Comparison of ENCODE assay signal across 17 mouse cellular contexts in the genomic region with DNA sequence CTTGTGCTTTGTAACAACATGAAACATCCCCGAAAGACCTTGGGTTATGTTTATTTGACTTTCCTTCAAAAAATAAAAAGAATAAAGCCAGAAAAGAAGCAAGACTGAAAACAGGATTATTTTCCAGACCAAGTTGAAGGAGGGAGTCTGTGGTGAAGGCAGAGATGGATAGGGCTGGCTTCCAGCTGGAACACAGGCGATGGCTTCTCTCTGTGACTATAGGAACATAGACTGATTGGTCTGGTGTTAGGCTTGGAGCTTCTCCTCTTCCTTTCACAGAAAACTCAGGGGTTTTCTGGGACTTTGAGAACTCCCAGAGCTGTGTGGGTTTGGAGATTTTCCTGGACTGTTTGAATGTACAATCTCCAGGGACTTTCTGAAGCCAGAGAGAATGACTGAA.
DNase-seq lines count a peak whose midpoint lies in the region; ATAC-seq and TF ChIP-seq lines count a peak whose summit lies in the region.
"Had no signal": no experiment of that assay in that cellular context is flagged by ENCODE, and none has a peak within 500 bp of the region (broad histone marks: within the 10 kb centered on the region; RNA-seq: fewer than 3 reads in every experiment).

No protein-coding gene starts in this region.

- no peak overlapping the region for H3K4me3 ChIP-seq in heart, adult 2 months
- H3K4me3 ChIP-seq in heart, embryonic 11.5 days (ENCODE audit: low read depth, low read length) = no peak overlapping the region
- H3K4me3 ChIP-seq in stomach, embryonic 15.5 days (replicated peaks) = no peak overlapping the region
- H3K4me3 ChIP-seq in stomach, postnatal 0 days (ENCODE audit: low read depth, low read length) = no peak overlapping the region
- H3K4me3 ChIP-seq: forebrain, embryonic 12.5 days; midbrain, embryonic 15.5 days had no signal

- ATAC-seq in heart, embryonic 11.5 days (replicated peaks; ENCODE audit: insufficient number of reproducible peaks, low FRiP score, low TSS enrichment) = no peak
- 0 out of 2 replicates have a peak, but pooled peaks have one; percentile 39 for ATAC-seq in stomach, embryonic 15.5 days (ENCODE audit: insufficient read depth, low FRiP score, low read depth)
- ATAC-seq in stomach, postnatal 0 days (ENCODE audit: low FRiP score, low TSS enrichment) = no peak
- ATAC-seq: hindbrain, postnatal 0 days; midbrain, embryonic 15.5 days had no signal

- WGBS in heart, adult 2 months = 54% methylated on average over 2 of the region's 2 CpGs
- 73% methylated on average over 2 of the region's 2 CpGs for whole genome bisulfite sequencing in heart, embryonic 11.5 days (ENCODE audit: insufficient replicate concordance)
- WGBS in stomach, embryonic 15.5 days = 54% methylated on average over 2 of the region's 2 CpGs
- WGBS in stomach, postnatal 0 days = 51% methylated on average over 2 of the region's 2 CpGs

- no peaks in the 10 kb centered on the region for H3K36me3 ChIP-seq in heart, adult 2 months (ENCODE audit: control insufficient read depth, insufficient read depth, low read length)
- no peaks in the 10 kb centered on the region for H3K36me3 ChIP-seq in heart, embryonic 11.5 days (ENCODE audit: control insufficient read depth, insufficient read depth, low read length)
- H3K36me3 ChIP-seq in stomach, embryonic 15.5 days = no peaks in the 10 kb centered on the region
- H3K36me3 ChIP-seq in stomach, postnatal 0 days (ENCODE audit: control insufficient read depth, insufficient read depth, low read length) = no peaks in the 10 kb centered on the region
- H3K36me3 ChIP-seq: forebrain, embryonic 12.5 days; midbrain, embryonic 15.5 days had no signal

- TF ChIP-seq POLR2A in heart, adult 2 months (IDR thresholded peaks at IDR 0.05; ENCODE audit: insufficient read depth, low read depth, low read length) = no peak

- H3K27me3 ChIP-seq in heart, adult 2 months (ENCODE audit: control insufficient read depth, insufficient read depth, low read length) = no peaks in the 10 kb centered on the region
- no peaks in the 10 kb centered on the region for H3K27me3 ChIP-seq in heart, embryonic 11.5 days (ENCODE audit: control insufficient read depth, insufficient read depth, low read length)
- no peaks in the 10 kb centered on the region for H3K27me3 ChIP-seq in stomach, embryonic 15.5 days (replicated peaks)
- H3K27me3 ChIP-seq in stomach, postnatal 0 days (ENCODE audit: control insufficient read depth, insufficient read depth, low read length) = no peaks in the 10 kb centered on the region
- H3K27me3 ChIP-seq: forebrain, embryonic 12.5 days; midbrain, embryonic 15.5 days had no signal

- H3K79me2 ChIP-seq in heart, adult 2 months (replicated peaks; ENCODE audit: control insufficient read depth, insufficient read depth, low read length) = no peaks in the 10 kb centered on the region

- no peak overlapping the region for H3K9ac ChIP-seq in heart, adult 2 months (ENCODE audit: low read depth, low read length)
- no peak overlapping the region for H3K9ac ChIP-seq in heart, embryonic 11.5 days (ENCODE audit: low read depth, low read length)
- H3K9ac ChIP-seq in stomach, embryonic 15.5 days = no peak overlapping the region
- no peak overlapping the region for H3K9ac ChIP-seq in stomach, postnatal 0 days (ENCODE audit: low read length)
- H3K9ac ChIP-seq: forebrain, embryonic 12.5 days; lung, embryonic 14.5 days; midbrain, embryonic 15.5 days had no signal

- no peak for TF ChIP-seq EP300 in heart, adult 2 months (IDR thresholded peaks at IDR 0.05; ENCODE audit: insufficient read depth, low read depth, low read length)
- TF ChIP-seq EP300 in stomach, postnatal 0 days (optimal IDR thresholded peaks at IDR 0.05) = no peak

- DNase-seq in heart, adult 2 months = peak; percentile 45 to 65
- no peak for DNase-seq in stomach, postnatal 0 days (ENCODE audit: low spot score)
- DNase-seq in heart, adult 9 months (ENCODE audit: low spot score in 2 of 2) = peak; percentile 78 to 81
- peak; percentile 67 for DNase-seq in skeletal muscle tissue, adult 2 months (ENCODE audit: low read depth, low spot score)
- no peak for DNase-seq in embryo, embryonic 10 days (ENCODE audit: low spot score)
- no peak for DNase-seq in natural killer cell, adult 2 months (ENCODE audit: low spot score in 2 of 2)
- DNase-seq: adrenal gland, postnatal 25 days; cerebellum, adult 9-10 months; kidney, adult 11 months; liver; lung, embryonic 14.5 days; thymus, postnatal 25 days had no signal

- no peak for TF ChIP-seq CTCF in heart, adult 2 months (IDR thresholded peaks at IDR 0.05)
- TF ChIP-seq CTCF in stomach, postnatal 0 days (IDR thresholded peaks at IDR 0.05; ENCODE audit: low read depth) = no peak

- intact Hi-C loops in heart, adult 2 months (cut with DNase I) = loop anchor here (10.0 kb wide), 1 partner anchor 747 kb away; no protein-coding TSS in a partner anchor

- H3K9me3 ChIP-seq in heart, embryonic 11.5 days (replicated peaks; ENCODE audit: control insufficient read depth, low read length) = no peaks in the 10 kb centered on the region
- H3K9me3 ChIP-seq in stomach, embryonic 15.5 days = no peaks in the 10 kb centered on the region
- H3K9me3 ChIP-seq in stomach, postnatal 0 days (ENCODE audit: control insufficient read depth, low read length) = no peaks in the 10 kb centered on the region
- H3K9me3 ChIP-seq: forebrain, embryonic 12.5 days; midbrain, embryonic 15.5 days had no signal

- H3K4me2 ChIP-seq in heart, embryonic 11.5 days = no peak overlapping the region
- no peak overlapping the region for H3K4me2 ChIP-seq in stomach, embryonic 15.5 days
- H3K4me2 ChIP-seq in stomach, postnatal 0 days (replicated peaks; ENCODE audit: low read depth) = no peak overlapping the region
- H3K4me2 ChIP-seq: forebrain, embryonic 12.5 days; lung, embryonic 14.5 days; midbrain, embryonic 15.5 days had no signal

- H3K4me1 ChIP-seq in heart, adult 2 months (ENCODE audit: control insufficient read depth, insufficient read depth, low read length) = no peaks in the 10 kb centered on the region
- H3K4me1 ChIP-seq in heart, embryonic 11.5 days (ENCODE audit: control insufficient read depth, insufficient read depth, low read length) = no peaks in the 10 kb centered on the region
- H3K4me1 ChIP-seq in stomach, embryonic 15.5 days = no peaks in the 10 kb centered on the region
- no peaks in the 10 kb centered on the region for H3K4me1 ChIP-seq in stomach, postnatal 0 days (replicated peaks; ENCODE audit: control insufficient read depth, insufficient read depth)
- H3K4me1 ChIP-seq: forebrain, embryonic 12.5 days; midbrain, embryonic 15.5 days had no signal

- peak overlapping the region; percentile 41 for H3K27ac ChIP-seq in heart, adult 2 months
- H3K27ac ChIP-seq in heart, embryonic 11.5 days (ENCODE audit: low read depth, low read length) = no peak overlapping the region
- H3K27ac ChIP-seq in stomach, embryonic 15.5 days = no peak overlapping the region
- no peak overlapping the region for H3K27ac ChIP-seq in stomach, postnatal 0 days (replicated peaks)
- H3K27ac ChIP-seq: forebrain, embryonic 12.5 days; hindbrain, postnatal 0 days; midbrain, embryonic 15.5 days had no signal

Comparison
In these comparisons a context has a peak if more than half of its experiments do, and no peak if none do; other contexts are left out.
1. DNase-seq: peak in heart, adult 2 months (2 of 2), heart, adult 9 months (2 of 2) and skeletal muscle tissue, adult 2 months (single experiment); none in stomach, postnatal 0 days (single experiment), embryo, embryonic 10 days (single experiment) and natural killer cell, adult 2 months (0 of 2).